Mouse (Mus musculus) olfactory bulb, adult 2 months (tissue): ENCODE data around the gene Rhot1. TPM values are rescaled to one million over a fixed set of nuclear protein-coding genes. Genes with fewer than 3 reads are reported as not detected.
A peak's percentile ranks its signal among the peaks of the same experiment; 100 is the strongest.

Source experiments
- H3K27ac ChIP-seq: fragments of 200-500 bp; 2 replicates; pipeline ENCODE4 v1.5.1; 2012; ENCODE audit warnings: low read depth, low read length; ENCODE audit not compliant: insufficient read depth
- H3K4me1 ChIP-seq: fragments of 200-500 bp; 2 replicates; pipeline ENCODE4 v1.6.1; 2012; ENCODE audit warnings: low read length; ENCODE audit not compliant: control insufficient read depth, insufficient read depth
- H3K4me3 ChIP-seq: fragments of 200-500 bp; 2 replicates; pipeline ENCODE4 v1.5.1; 2012; ENCODE audit warnings: mild to moderate bottlenecking, low read depth, low read length, moderate library complexity; ENCODE audit not compliant: insufficient read depth
- CTCF ChIP-seq: fragments of 200-500 bp; IDR thresholded peaks from 2 replicates; pipeline ENCODE4 v1.5.1; 2012; ENCODE audit warnings: low read depth, mild to moderate bottlenecking, low read length, moderate library complexity; ENCODE audit not compliant: insufficient read depth
- POLR2A ChIP-seq: fragments of 200-500 bp; IDR thresholded peaks from 2 replicates; pipeline ENCODE4 v1.6.1; 2012; ENCODE audit warnings: mild to moderate bottlenecking, low read depth, low read length, moderate library complexity; ENCODE audit not compliant: insufficient read depth
- WGBS: fragments of 180-500 bp; shearing (Covaris S2); methylation state at CpG from one replicate; pipeline ENCODE4 v1.1.7; 2018; 5-methylcytosine and 5-hydroxymethylcytosine counted together
- polyA plus RNA-seq: library from polyadenylated mRNA; stranded (reverse); fragments of >200 nt; gene quantifications from 2 replicates; pipeline ENCODE4 v1.2.4, GENCODE M21; 2012; ENCODE audit warnings: low replicate concordance; ENCODE audit not compliant: missing spikeins, insufficient read depth, insufficient read length

Gene Rhot1
- polyA plus RNA-seq, 1 experiment = not detected

DNA sequence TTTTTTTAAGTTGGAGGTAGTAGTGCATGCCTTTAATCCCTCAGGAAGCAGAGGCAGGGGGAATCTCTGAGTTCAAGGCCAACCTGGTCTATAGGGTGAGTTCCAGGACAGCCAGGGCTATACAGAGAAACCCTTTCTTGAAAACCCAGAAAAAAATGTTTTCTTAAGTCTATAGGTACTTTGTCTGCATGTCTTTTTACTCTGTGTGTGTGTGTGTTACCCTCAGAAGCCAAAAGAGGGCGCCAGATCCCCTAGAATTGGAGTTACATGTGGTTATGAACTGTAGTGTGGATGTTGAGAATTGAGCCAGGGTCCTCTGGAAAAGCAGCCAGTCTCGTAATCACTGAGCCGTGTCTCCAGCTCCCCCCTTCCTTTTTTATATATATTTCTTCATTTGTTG, 66.2 kb downstream of the Rhot1 start:
- Histone ChIP-seq H3K4me3 (no peak overlapping the region), H3K27ac (no peak overlapping the region), H3K4me1 (peaks cover 7% of the 10 kb centered on the region)
- TF ChIP-seq CTCF (no peak), POLR2A (no peak)
- 62% methylated on average over 3 of the region's 3 CpGs for WGBS

DNA sequence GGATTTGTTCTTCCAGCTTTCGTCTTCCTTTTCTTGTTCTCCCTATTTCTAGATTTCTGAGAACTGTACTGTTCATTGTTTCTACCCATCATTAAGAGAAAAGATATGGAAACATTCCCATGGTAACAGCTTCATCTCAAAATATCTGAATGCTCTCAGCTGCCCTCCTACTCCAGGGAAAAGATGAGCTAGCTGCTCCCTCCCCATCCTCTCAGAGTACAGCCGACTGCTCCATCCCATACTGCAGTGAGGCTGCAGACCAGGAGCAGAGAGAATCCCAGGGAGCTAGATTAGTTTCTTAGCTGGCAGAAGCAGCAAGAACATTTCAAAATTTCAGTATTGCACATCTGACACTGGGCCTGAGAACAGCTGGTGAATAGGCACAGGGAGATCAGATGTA, 69.2 kb downstream of the Rhot1 start:
- no peak for TF ChIP-seq POLR2A
- no peak for TF ChIP-seq CTCF
- H3K4me3 ChIP-seq = no peak overlapping the region
- H3K4me1 ChIP-seq = peaks cover 7% of the 10 kb centered on the region
- WGBS = 26% methylated on average over 2 of the region's 2 CpGs
- peak overlapping the region; percentile 25; the same call in 1 of the 2 replicates for H3K27ac ChIP-seq

DNA sequence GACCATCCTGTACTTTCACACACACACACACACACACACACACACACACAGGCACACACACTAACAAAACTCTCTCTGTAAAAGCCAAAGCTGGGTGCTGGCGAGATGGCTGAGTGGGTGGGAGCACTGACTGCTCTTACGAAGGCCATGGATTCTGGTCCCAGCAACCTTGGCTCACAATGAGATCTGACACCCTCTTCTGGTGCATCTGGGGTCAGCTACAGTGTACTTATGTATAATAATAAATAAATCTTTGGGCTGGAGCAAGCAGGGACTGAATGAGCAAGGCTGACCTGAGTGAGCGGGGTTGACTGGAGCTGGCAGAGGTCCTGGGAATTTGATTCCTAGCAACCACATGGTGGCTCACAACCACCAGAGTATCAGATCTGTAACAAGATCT, 75.0 kb downstream of the Rhot1 start:
- Histone ChIP-seq H3K4me1 (peaks cover under 1% of the 10 kb centered on the region; the same call in 1 of the 2 replicates), H3K27ac (no peak overlapping the region), H3K4me3 (no peak overlapping the region)
- TF ChIP-seq POLR2A = no peak
- no peak for TF ChIP-seq CTCF
- WGBS = 44% methylated on average over 3 of the region's 3 CpGs

DNA sequence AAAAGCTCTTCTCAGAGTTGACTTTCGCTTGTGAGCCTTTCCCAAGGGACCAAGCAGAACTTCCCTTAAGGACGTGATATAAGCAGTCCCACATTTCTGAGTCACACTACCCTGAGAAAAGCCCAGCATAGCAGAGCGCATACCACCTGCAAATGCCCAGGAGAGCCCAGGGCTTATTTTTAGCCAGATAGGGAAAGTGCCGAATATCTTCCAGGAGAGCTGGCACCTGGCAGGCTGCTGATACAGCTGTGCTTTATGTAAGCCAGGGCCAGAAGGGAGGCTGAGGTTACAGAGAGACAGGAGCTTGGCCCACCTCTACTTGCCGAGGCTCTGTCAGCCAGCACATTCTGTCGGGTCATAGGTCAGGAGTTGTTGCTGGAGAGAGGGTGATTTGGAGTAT, 75.8 kb downstream of the Rhot1 start:
- WGBS = 55% methylated on average over 6 of the region's 6 CpGs
- H3K4me3 ChIP-seq = no peak overlapping the region
- TF ChIP-seq POLR2A (no peak), CTCF (no peak)
- no peak overlapping the region for H3K27ac ChIP-seq
- peaks cover 9% of the 10 kb centered on the region for H3K4me1 ChIP-seq

DNA sequence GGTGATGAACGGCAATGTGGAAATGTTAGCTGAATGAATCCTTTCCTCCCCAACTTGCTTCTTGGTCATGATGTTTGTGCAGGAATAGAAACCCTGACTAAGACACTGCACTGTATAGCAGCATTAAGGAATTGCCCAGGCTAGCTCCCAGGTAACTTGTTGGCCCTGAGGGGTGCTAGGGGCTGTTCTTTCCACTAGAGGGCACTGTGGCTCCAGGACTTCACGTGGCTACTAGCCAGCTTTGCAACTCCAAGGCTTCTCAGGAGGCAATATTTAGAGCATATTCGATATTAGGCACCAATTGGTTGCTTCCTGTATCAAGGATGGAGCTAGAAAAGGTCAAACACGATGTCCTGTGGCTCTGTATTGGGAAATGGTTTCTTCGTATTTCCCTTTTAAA, 78.3 kb downstream of the Rhot1 start:
- Histone ChIP-seq H3K4me1 (peaks cover 23% of the 10 kb centered on the region), H3K27ac (no peak overlapping the region), H3K4me3 (no peak overlapping the region)
- TF ChIP-seq POLR2A (no peak), CTCF (no peak; the same call in 1 of the 2 replicates)
- 12% methylated on average over 5 of the region's 5 CpGs for WGBS

DNA sequence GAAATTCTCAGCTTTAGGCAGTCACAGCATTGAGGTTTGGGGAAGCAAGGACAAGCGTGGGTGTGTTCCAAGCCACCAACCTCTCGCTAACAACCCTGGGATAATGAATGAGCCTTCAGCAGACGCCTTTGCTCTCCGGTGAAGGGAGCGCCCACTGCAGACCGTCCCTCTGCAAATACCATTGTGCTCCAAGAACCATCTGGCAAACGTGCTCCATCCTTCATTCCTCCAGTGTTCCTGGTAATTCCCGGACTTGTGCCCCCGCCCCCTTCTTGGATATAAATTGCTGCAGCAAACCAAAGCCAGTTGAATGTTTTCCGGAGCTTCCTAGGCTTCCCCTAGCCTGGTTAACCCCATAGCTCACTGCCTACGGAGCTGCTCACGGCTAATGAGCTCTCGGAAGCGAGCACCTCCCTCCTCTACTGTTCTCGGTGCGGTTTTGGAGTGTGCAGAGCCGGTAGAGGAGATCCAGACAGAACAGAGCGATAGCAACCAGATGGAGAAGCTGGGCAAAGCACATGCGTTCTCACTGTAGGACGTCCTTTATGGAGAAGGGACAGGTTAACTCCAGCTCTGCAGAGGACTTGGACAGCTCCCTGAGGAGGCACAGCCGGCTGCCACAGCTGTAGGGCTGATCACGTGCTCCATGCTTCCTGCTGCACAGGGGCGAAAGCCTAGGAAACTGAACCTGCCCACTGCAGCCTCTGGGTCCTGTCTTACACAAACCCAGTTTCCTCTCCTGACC, 81.1 kb downstream of the Rhot1 start:
- H3K4me3 ChIP-seq = peak overlapping the region; percentile 43
- under 1% methylated on average over 23 of the region's 23 CpGs for WGBS
- H3K27ac ChIP-seq = peak overlapping the region; percentile 84
- TF ChIP-seq POLR2A = no peak
- TF ChIP-seq CTCF = no peak
- H3K4me1 ChIP-seq = peaks cover 32% of the 10 kb centered on the region

DNA sequence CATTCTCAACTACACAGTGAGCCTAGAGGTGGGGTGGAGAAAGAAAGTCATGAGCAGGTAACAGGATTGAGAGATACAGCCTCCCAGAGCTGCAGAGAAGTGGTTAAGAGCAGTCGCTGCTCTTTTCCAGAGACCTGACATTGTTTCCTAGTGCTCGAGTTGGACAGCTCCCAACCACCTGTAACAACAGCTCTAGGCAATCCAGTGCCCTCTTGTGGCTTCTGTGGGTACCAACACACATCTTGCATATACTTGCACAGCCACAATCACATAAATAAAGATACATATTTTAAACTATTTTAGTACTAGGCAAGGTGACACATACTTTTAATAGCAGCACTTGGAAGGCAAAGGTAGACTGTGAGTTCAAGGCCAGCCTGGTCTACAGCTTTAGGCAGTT, 82.2 kb downstream of the Rhot1 start:
- TF ChIP-seq CTCF (no peak), POLR2A (no peak)
- H3K4me1 ChIP-seq = peaks cover 42% of the 10 kb centered on the region
- 64% methylated on average over 2 of the region's 2 CpGs for WGBS
- no peak overlapping the region for H3K4me3 ChIP-seq
- peak overlapping the region; percentile 84 for H3K27ac ChIP-seq

DNA sequence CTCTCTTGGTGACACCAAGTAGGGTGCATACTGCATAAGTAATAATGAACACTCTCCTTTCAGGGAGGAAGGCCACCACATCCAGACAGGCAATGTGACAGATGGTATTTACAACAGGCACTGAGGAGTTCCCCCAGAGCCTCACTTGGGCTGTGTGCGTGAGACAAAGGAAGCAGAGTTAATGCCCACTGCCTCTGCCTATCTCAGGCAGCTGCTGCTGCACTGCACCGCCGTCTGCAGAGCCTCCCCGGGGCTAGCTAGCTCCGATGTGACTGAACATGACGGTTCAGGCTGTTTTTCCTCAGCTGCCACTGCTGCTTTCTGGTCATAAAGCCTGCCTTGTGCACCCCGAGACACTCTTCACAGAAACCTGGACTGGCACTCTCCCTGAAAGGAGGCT, 83.6 kb downstream of the Rhot1 start:
- Histone ChIP-seq H3K4me1 (peaks cover 42% of the 10 kb centered on the region), H3K27ac (no peak overlapping the region), H3K4me3 (no peak overlapping the region)
- 41% methylated on average over 7 of the region's 7 CpGs for WGBS
- TF ChIP-seq POLR2A (no peak), CTCF (no peak)

DNA sequence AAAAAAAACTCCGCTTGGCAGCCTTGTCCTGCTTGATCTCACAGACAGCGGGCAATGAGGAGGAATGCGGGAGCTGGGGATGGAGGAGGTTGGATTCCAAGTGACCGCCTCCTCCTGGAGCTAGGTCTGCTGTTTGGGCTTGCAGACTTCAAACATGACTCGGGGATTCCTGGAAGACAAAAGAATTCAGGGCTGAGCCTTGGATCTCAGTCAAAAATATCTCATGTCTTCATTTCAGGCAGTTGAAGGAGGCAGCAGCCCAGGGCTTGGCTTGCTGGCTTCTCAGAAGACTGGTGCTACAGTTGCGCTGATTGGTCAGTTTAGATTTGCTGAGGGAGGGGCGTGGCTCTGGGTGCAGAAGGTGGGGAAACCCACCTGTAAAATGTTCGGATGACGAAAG, 86.2 kb downstream of the Rhot1 start:
- Histone ChIP-seq H3K27ac (no peak overlapping the region), H3K4me3 (no peak overlapping the region), H3K4me1 (peaks cover 29% of the 10 kb centered on the region)
- no peak for TF ChIP-seq CTCF
- no peak for TF ChIP-seq POLR2A
- 56% methylated on average over 9 of the region's 9 CpGs for WGBS

DNA sequence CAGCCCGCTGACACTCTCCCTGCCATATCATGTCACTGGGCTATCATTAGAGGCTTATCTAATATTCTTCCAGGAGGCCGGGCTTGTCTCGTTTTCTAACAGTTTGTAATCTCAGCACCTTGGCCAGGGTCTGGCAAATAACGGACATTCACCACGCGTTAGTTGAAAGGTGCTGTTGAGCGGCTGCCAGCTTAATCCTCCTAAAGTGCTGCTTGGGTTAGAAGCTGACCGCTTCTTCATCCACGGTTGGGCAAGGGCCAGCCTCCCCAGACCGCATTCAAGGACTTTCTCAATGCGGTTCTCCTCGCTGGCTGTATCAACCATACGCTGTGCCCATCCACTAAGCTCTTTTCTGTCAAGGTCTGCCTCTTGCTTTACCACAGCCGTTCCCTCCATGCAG, 87.0 kb downstream of the Rhot1 start:
- 68% methylated on average over 14 of the region's 14 CpGs for WGBS
- TF ChIP-seq POLR2A (no peak), CTCF (no peak)
- Histone ChIP-seq H3K4me3 (no peak overlapping the region), H3K4me1 (peaks cover 23% of the 10 kb centered on the region), H3K27ac (no peak overlapping the region)
